Mouse (Mus musculus) frontal cortex, postnatal 36 days (tissue): ENCODE data around the gene Gm9803.
A peak's percentile ranks its signal among the peaks of the same experiment; 100 is the strongest.

Source experiments
- DNase-seq, 2 experiments: peaks; one replicate each; pipeline ENCODE4 v3.0.0; 2022; ENCODE audit warnings: low spot score in 2 of 2

Gene Gm9803

GRCm38 (mm10) chr10:43512976-43513375 is 10.9 kb upstream of the Gm9803 start:
- DNase-seq, result no peak

- DNase-seq, result no peak
Measured at GRCm38 (mm10) chr10:43516992-43517660, 6.8 kb upstream of the Gm9803 start.

GRCm38 (mm10) chr10:43517836-43518235 is 6.0 kb upstream of the Gm9803 start:
- no peak for DNase-seq

- DNase-seq, result no peak
Measured at GRCm38 (mm10) chr10:43518368-43518767, 5.5 kb upstream of the Gm9803 start.

- DNase-seq, result no peak
Measured at GRCm38 (mm10) chr10:43519977-43520376, 3.9 kb upstream of the Gm9803 start.

GRCm38 (mm10) chr10:43527283-43528269 is 3.7 kb downstream of the Gm9803 start:
- DNase-seq, result peak; percentile 19 to 40

- DNase-seq, result no peak
Measured at GRCm38 (mm10) chr10:43534382-43534781, 10.5 kb downstream of the Gm9803 start.

GRCm38 (mm10) chr10:43537652-43538051 is 13.8 kb downstream of the Gm9803 start:
- no peak for DNase-seq

GRCm38 (mm10) chr10:43538831-43539230 is 14.9 kb downstream of the Gm9803 start:
- no peak for DNase-seq

GRCm38 (mm10) chr10:43539746-43540310 is 15.9 kb downstream of the Gm9803 start:
- DNase-seq, result no peak

GRCm38 (mm10) chr10:43540442-43541152 is 16.7 kb downstream of the Gm9803 start, which contains the start of gene 1700021F05Rik:
Gene 1700021F05Rik (minus strand): TSS chr10:43540994.
- DNase-seq, result peak; percentile 94 to 95

GRCm38 (mm10) chr10:43541153-43541544 is 17.3 kb downstream of the Gm9803 start:
- no peak for DNase-seq

- no peak for DNase-seq
Measured at GRCm38 (mm10) chr10:43549411-43549810, 25.5 kb downstream of the Gm9803 start.

- DNase-seq, result no peak
Measured at GRCm38 (mm10) chr10:43550923-43551322, 27.0 kb downstream of the Gm9803 start.

- DNase-seq, result no peak
Measured at GRCm38 (mm10) chr10:43551388-43551787, 27.5 kb downstream of the Gm9803 start.

- DNase-seq, result no peak
Measured at GRCm38 (mm10) chr10:43557630-43558165, 33.8 kb downstream of the Gm9803 start.

- no peak for DNase-seq
Measured at GRCm38 (mm10) chr10:43559313-43559712, 35.4 kb downstream of the Gm9803 start.

GRCm38 (mm10) chr10:43560765-43561164 is 36.9 kb downstream of the Gm9803 start:
- no peak for DNase-seq

GRCm38 (mm10) chr10:43561311-43561710 is 37.4 kb downstream of the Gm9803 start:
- DNase-seq, result no peak
